Mouse (Mus musculus) CH12.LX (cell line): ENCODE results near the gene Pdgfra. TPM values are rescaled to one million over a fixed set of nuclear protein-coding genes. Genes with fewer than 3 reads are reported as not detected.
A peak's percentile ranks its signal among the peaks of the same experiment; 100 is the strongest.

Experiments
- DNase-seq: peaks from one replicate; pipeline ENCODE4 v3.0.0-alpha.2; 2013; ENCODE audit errors: extremely low read depth
- H3K27ac ChIP-seq: 2 replicates; pipeline ENCODE4 v1.5.1; 2012; ENCODE audit warnings: low read depth, mild to moderate bottlenecking, control low read depth, moderate library complexity; ENCODE audit not compliant: insufficient read depth
- H3K27me3 ChIP-seq: replicated peaks from 2 replicates; pipeline ENCODE3; 2012; ENCODE audit warnings: inconsistent platforms
- H3K36me3 ChIP-seq, 2 experiments: replicated peaks in 1 of 2; 2 replicates each; pipeline versions ENCODE3 to v1.6.1; 2012; ENCODE audit warnings: inconsistent platforms in 1 of 2, low read length in 1 of 2, mild to moderate bottlenecking in 1 of 2, mixed read lengths in 1 of 2, moderate library complexity in 1 of 2; ENCODE audit not compliant: control insufficient read depth in 1 of 2, insufficient read depth in 1 of 2
- H3K4me1 ChIP-seq, 2 experiments: 2 replicates each; pipeline ENCODE4 v1.6.1; 2012; ENCODE audit warnings: inconsistent platforms in 1 of 2, moderate library complexity in 1 of 2; ENCODE audit not compliant: insufficient read depth in 2 of 2, control insufficient read depth in 1 of 2
- H3K4me2 ChIP-seq: 2 replicates; pipeline ENCODE4 v1.6.1; 2012; ENCODE audit warnings: low read depth, mild to moderate bottlenecking, control low read depth; ENCODE audit not compliant: poor library complexity, insufficient read depth, severe bottlenecking
- H3K4me3 ChIP-seq, 3 experiments: fragments of 150-350 bp in 1 of 3; sonication (generic) in 1 of 3; replicated peaks in 1 of 3; 2 replicates each; pipeline versions ENCODE3 to v1.5.1; 2011 to 2012; ENCODE audit warnings: low read depth in 2 of 3, low read length in 2 of 3, mild to moderate bottlenecking in 2 of 3, moderate library complexity in 2 of 3, control low read depth in 1 of 3, improper control_type of control experiment in 1 of 3, inconsistent platforms in 1 of 3, mixed read lengths in 1 of 3; ENCODE audit not compliant: poor library complexity in 1 of 3
- H3K79me2 ChIP-seq: replicated peaks from 2 replicates; pipeline ENCODE4 v1.6.1; 2012; ENCODE audit warnings: mild to moderate bottlenecking, moderate library complexity; ENCODE audit not compliant: control insufficient read depth, poor library complexity, insufficient read depth, severe bottlenecking; ENCODE audit errors: extremely low read depth
- H3K9ac ChIP-seq: 2 replicates; pipeline ENCODE4 v1.6.1; 2012; ENCODE audit warnings: low read depth, mild to moderate bottlenecking, control low read depth, moderate library complexity; ENCODE audit not compliant: insufficient read depth
- H3K9me3 ChIP-seq: replicated peaks from 2 replicates; pipeline ENCODE3; 2012; ENCODE audit warnings: low read length, inconsistent platforms, mixed read lengths
- BHLHE40 ChIP-seq: IDR thresholded peaks from 2 replicates; pipeline ENCODE4 v1.6.1; 2011; ENCODE audit warnings: mild to moderate bottlenecking, low read depth, low read length, improper control_type of control experiment
- E2F4 ChIP-seq: IDR thresholded peaks from 2 replicates; pipeline ENCODE4 v1.6.1; 2011; ENCODE audit warnings: low read depth, low read length, improper control_type of control experiment; ENCODE audit not compliant: insufficient replicate concordance
- ELF1 ChIP-seq: IDR thresholded peaks from 2 replicates; pipeline ENCODE4 v1.6.1; 2014; ENCODE audit warnings: low read depth, mild to moderate bottlenecking, inconsistent platforms, low read length, improper control_type of control experiment
- GABPA ChIP-seq: IDR thresholded peaks from 2 replicates; pipeline ENCODE4 v1.6.1; 2012; ENCODE audit warnings: low read depth, low read length, improper control_type of control experiment, inconsistent platforms; ENCODE audit not compliant: insufficient replicate concordance
- JUND ChIP-seq: conservative IDR thresholded peaks from 2 replicates; pipeline ENCODE4 v1.6.1; 2011; ENCODE audit warnings: low read depth, low read length, improper control_type of control experiment
- MAFK ChIP-seq: IDR thresholded peaks from 2 replicates; pipeline ENCODE4 v1.6.1; 2011; ENCODE audit warnings: low read length, improper control_type of control experiment; ENCODE audit not compliant: insufficient replicate concordance
- MAX ChIP-seq: IDR thresholded peaks from 2 replicates; pipeline ENCODE4 v1.6.1; 2011; ENCODE audit warnings: low read length, improper control_type of control experiment
- MAZ ChIP-seq: IDR thresholded peaks from 2 replicates; pipeline ENCODE4 v1.6.1; 2012; ENCODE audit warnings: low read depth, mild to moderate bottlenecking, inconsistent platforms, low read length, improper control_type of control experiment, moderate library complexity
- MXI1 ChIP-seq: IDR thresholded peaks from 2 replicates; pipeline ENCODE4 v1.6.1; 2011; ENCODE audit warnings: mild to moderate bottlenecking, low read depth, low read length, improper control_type of control experiment
- MYC ChIP-seq: IDR thresholded peaks from 2 replicates; pipeline ENCODE4 v1.6.1; 2011; ENCODE audit warnings: low read depth, mild to moderate bottlenecking, improper control_type of control experiment, low read length
- POLR2AphosphoS2 ChIP-seq: IDR thresholded peaks from 2 replicates; pipeline ENCODE4 v1.6.1; 2011; ENCODE audit warnings: low read depth, low read length, improper control_type of control experiment
- SIN3A ChIP-seq: IDR thresholded peaks from 2 replicates; pipeline ENCODE4 v1.6.1; 2012; ENCODE audit warnings: low read length, improper control_type of control experiment, inconsistent platforms
- TBP ChIP-seq: conservative IDR thresholded peaks from 2 replicates; pipeline ENCODE4 v1.6.1; 2011; ENCODE audit warnings: low read depth, low read length, improper control_type of control experiment
- UBTF ChIP-seq: IDR thresholded peaks from 2 replicates; pipeline ENCODE4 v1.6.1; 2012; ENCODE audit warnings: low read depth, mild to moderate bottlenecking, inconsistent platforms, low read length, improper control_type of control experiment, moderate library complexity
- USF2 ChIP-seq: conservative IDR thresholded peaks from 2 replicates; pipeline ENCODE4 v1.6.1; 2011; ENCODE audit warnings: low read depth, low read length, improper control_type of control experiment
- dilution Hi-C: fragments of 300-500 bp; cut with MboI; formaldehyde crosslinking; loops from 2 replicates; pipeline ENCODE4 v1.14.3; 2020; ENCODE audit warnings: low sequenced_read_pairs; ENCODE audit not compliant: extremely low pct_unique_long_range_greater_than_20kb, extremely low pct_ligation_motif_present
- in situ Hi-C: fragments of 300-500 bp; cut with MboI; formaldehyde crosslinking; loops from 3 replicates; pipeline ENCODE4 v1.14.3; 2019; ENCODE audit warnings: low sequenced_read_pairs, low pct_ligation_motif_present, low pct_unique_long_range_greater_than_20kb, mixed read lengths
- polyA plus RNA-seq: library from polyadenylated mRNA; unstranded; fragments of >175 nt; gene quantifications from 2 replicates; pipeline ENCODE4 v1.2.1, GENCODE M21; 2012; ENCODE audit warnings: low read depth; ENCODE audit not compliant: insufficient read length
- total RNA-seq, 2 experiments: library from RNA; depleted of rRNA; stranded (reverse); fragments of 300-350 nt in 1 of 2; fragments of >200 nt in 1 of 2; gene quantifications; 2 replicates each; pipeline ENCODE4 v1.2.3; 2012 to 2014

Gene Pdgfra
- total and polyA plus RNA-seq, 3 experiments = 0.13 to 0.25 (median 0.13) TPM

GRCm38 (mm10) chr5:75215678-75216256 lies 63.7 kb downstream of the Pdgfra start (continued):
- TF ChIP-seq USF2 = no peak
- no peak for TF ChIP-seq E2F4
- TF ChIP-seq GABPA = no peak
- no peak for TF ChIP-seq MAFK
- TF ChIP-seq UBTF = no peak
- peak; percentile 56 for TF ChIP-seq ELF1
- TF ChIP-seq JUND = no peak
- TF ChIP-seq TBP = 0 out of 2 replicates have a peak, but pooled peaks have one; percentile 43
- TF ChIP-seq MYC = no peak
- TF ChIP-seq SIN3A = peak; percentile 61; the same call in 1 of the 2 replicates
- no peak for TF ChIP-seq MAZ

GRCm38 (mm10) chr5:75221610-75222009 lies 69.5 kb downstream of the Pdgfra start:
- Histone ChIP-seq H3K27ac (no peak overlapping the region), H3K9me3 (no peaks in the 10 kb centered on the region), H3K36me3 (no peaks in the 10 kb centered on the region), H3K27me3 (no peaks in the 10 kb centered on the region), H3K9ac (no peak overlapping the region), H3K79me2 (no peaks in the 10 kb centered on the region), H3K4me1 (peaks cover 0 to 12% of the 10 kb centered on the region in 2 experiments; a peak in 2 of 4 replicates), H3K4me3 (peak overlapping the region in 1 of 3 experiments; percentile 54), H3K4me2 (no peak overlapping the region)
- peak; percentile 55 for DNase-seq
- dilution Hi-C loops = no loop called here
- in situ Hi-C loops = loop anchor here (25.0 kb wide), 1 partner anchor 141 kb away; no protein-coding TSS in a partner anchor
- no peak for TF ChIP-seq MXI1
- no peak for TF ChIP-seq UBTF
- TF ChIP-seq MAZ = no peak
- 0 out of 2 replicates have a peak, but pooled peaks have one; percentile 36 for TF ChIP-seq MAX
- peak; percentile 33; the same call in 1 of the 2 replicates for TF ChIP-seq BHLHE40
- no peak for TF ChIP-seq USF2
- no peak for TF ChIP-seq POLR2AphosphoS2
- TF ChIP-seq MYC = 0 out of 2 replicates have a peak, but pooled peaks have one; percentile 28
